Mouse (Mus musculus): ENCODE measurements around the gene Gm17555. TPM values are rescaled to one million over a fixed set of nuclear protein-coding genes. Genes with fewer than 3 reads are reported as not detected.

Gene Gm17555
- total and polyA plus RNA-seq, 3 experiments: not detected

- Histone ChIP-seq H3K27ac (ENCODE audit: control insufficient read depth, low read depth, low read length) (no peak overlapping the region), H3K9ac (ENCODE audit: control insufficient read depth, low read depth, low read length, poor library complexity, severe bottlenecking) (no peak overlapping the region), H3K9me3 (replicated peaks; ENCODE audit: insufficient read depth, low read length) (no peaks in the 10 kb centered on the region), H3K79me2 (ENCODE audit: control insufficient read depth, insufficient read depth, low read length, poor library complexity) (no peaks in the 10 kb centered on the region), H3K4me1 (ENCODE audit: control insufficient read depth in 1 of 2, insufficient read depth in 2 of 2, low read length in 2 of 2) (no peaks in the 10 kb centered on the region), H3K4me3 (ENCODE audit: control insufficient read depth in 1 of 2, insufficient read depth in 1 of 2, low read depth in 2 of 2, low read length in 2 of 2) (no peak overlapping the region), H3K36me3 (ENCODE audit: control insufficient read depth in 1 of 2, insufficient read depth in 2 of 2, low read length in 2 of 2) (no peaks in the 10 kb centered on the region), H3K27me3 (ENCODE audit: control insufficient read depth in 1 of 2, insufficient read depth in 2 of 2, low read length in 2 of 2) (no peaks in the 10 kb centered on the region)
- no peak for DNase-seq (ENCODE audit: low read depth, low spot score)
- TF ChIP-seq GATA1 (IDR thresholded peaks at IDR 0.05; ENCODE audit: low read depth, low read length) (no peak), GABPA (IDR thresholded peaks at IDR 0.05; ENCODE audit: low read depth, low read length) (no peak), MYC (IDR thresholded peaks at IDR 0.05; ENCODE audit: low read depth, low read length) (no peak), TBP (IDR thresholded peaks at IDR 0.05; ENCODE audit: low read depth, low read length) (no peak), TAL1 (IDR thresholded peaks at IDR 0.05; ENCODE audit: low read length) (no peak), ELF1 (IDR thresholded peaks at IDR 0.05; ENCODE audit: low read depth, low read length) (no peak), MAX (IDR thresholded peaks at IDR 0.05; ENCODE audit: low read length) (no peak), USF2 (IDR thresholded peaks at IDR 0.05; ENCODE audit: borderline replicate concordance in 1 of 2, insufficient read depth in 1 of 2, low read depth in 1 of 2, low read length in 2 of 2) (no peak), EP300 (IDR thresholded peaks at IDR 0.05; ENCODE audit: low read depth in 1 of 2, low read length in 2 of 2) (no peak), RAD21 (IDR thresholded peaks at IDR 0.05; ENCODE audit: low read depth, low read length) (no peak), USF1 (IDR thresholded peaks at IDR 0.05; ENCODE audit: low read depth, low read length) (no peak), ZC3H11A (IDR thresholded peaks at IDR 0.05; ENCODE audit: low read depth, low read length) (no peak), CTCF (IDR thresholded peaks at IDR 0.05 in 2 of 3, conservative IDR thresholded peaks at IDR 0.05 in 1 of 3; ENCODE audit: control insufficient read depth in 1 of 3, insufficient read depth in 1 of 3, low read depth in 2 of 3, low read length in 3 of 3, poor library complexity in 1 of 3, severe bottlenecking in 1 of 3) (no peak), ZKSCAN1 (IDR thresholded peaks at IDR 0.05; ENCODE audit: low read depth, low read length) (no peak), MXI1 (IDR thresholded peaks at IDR 0.05; ENCODE audit: low read depth, low read length) (no peak), KAT2A (conservative IDR thresholded peaks at IDR 0.05; ENCODE audit: low read depth, low read length) (no peak), MAFK (IDR thresholded peaks at IDR 0.05; ENCODE audit: borderline replicate concordance, low read depth, low read length) (no peak), POLR2AphosphoS2 (IDR thresholded peaks at IDR 0.05; ENCODE audit: low read length) (no peak)
These were observed 12.7 kb downstream of the Gm17555 start for GRCm38 (mm10) chr2:126227581-126227980.

DNA sequence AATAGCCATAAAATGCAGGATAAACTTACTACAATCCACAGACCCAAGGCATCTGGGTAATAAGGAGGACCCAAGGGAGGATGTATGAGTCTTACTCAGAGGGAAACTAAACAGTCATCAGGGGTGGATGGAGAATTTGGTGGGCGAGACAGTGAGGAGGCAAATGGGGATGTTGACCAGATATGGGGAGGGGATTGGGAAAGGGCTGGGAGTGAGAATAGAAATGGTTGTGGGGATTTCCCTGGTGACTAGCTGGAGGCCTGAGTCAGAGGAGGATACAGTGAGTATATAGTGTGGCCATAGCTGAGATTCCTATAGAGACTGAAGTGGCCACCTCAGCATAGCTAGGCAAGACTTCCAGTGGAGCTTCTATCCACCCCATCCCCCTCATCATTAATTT lies 16.8 kb downstream of the Gm17555 start:
- Histone ChIP-seq H3K4me3 (ENCODE audit: control insufficient read depth in 1 of 2, insufficient read depth in 1 of 2, low read depth in 2 of 2, low read length in 2 of 2) (no peak overlapping the region), H3K9ac (ENCODE audit: control insufficient read depth, low read depth, low read length, poor library complexity, severe bottlenecking) (no peak overlapping the region), H3K36me3 (ENCODE audit: control insufficient read depth in 1 of 2, insufficient read depth in 2 of 2, low read length in 2 of 2) (no peaks in the 10 kb centered on the region), H3K4me1 (ENCODE audit: control insufficient read depth in 1 of 2, insufficient read depth in 2 of 2, low read length in 2 of 2) (no peaks in the 10 kb centered on the region), H3K27ac (ENCODE audit: control insufficient read depth, low read depth, low read length) (no peak overlapping the region), H3K79me2 (ENCODE audit: control insufficient read depth, insufficient read depth, low read length, poor library complexity) (no peaks in the 10 kb centered on the region), H3K27me3 (ENCODE audit: control insufficient read depth in 1 of 2, insufficient read depth in 2 of 2, low read length in 2 of 2) (no peaks in the 10 kb centered on the region), H3K9me3 (replicated peaks; ENCODE audit: insufficient read depth, low read length) (no peaks in the 10 kb centered on the region)
- no peak for DNase-seq (ENCODE audit: low read depth, low spot score)
- no peak for TF ChIP-seq RAD21 (IDR thresholded peaks at IDR 0.05; ENCODE audit: low read depth, low read length)
- no peak for TF ChIP-seq USF2 (IDR thresholded peaks at IDR 0.05; ENCODE audit: borderline replicate concordance in 1 of 2, insufficient read depth in 1 of 2, low read depth in 1 of 2, low read length in 2 of 2)
- TF ChIP-seq GATA1 (IDR thresholded peaks at IDR 0.05; ENCODE audit: low read depth, low read length): no peak
- TF ChIP-seq USF1 (IDR thresholded peaks at IDR 0.05; ENCODE audit: low read depth, low read length): no peak
- TF ChIP-seq KAT2A (conservative IDR thresholded peaks at IDR 0.05; ENCODE audit: low read depth, low read length): no peak
- TF ChIP-seq NRF1 (IDR thresholded peaks at IDR 0.05; ENCODE audit: insufficient read depth, low read depth, low read length, poor library complexity, severe bottlenecking): no peak
- TF ChIP-seq MYB (IDR thresholded peaks at IDR 0.05; ENCODE audit: low read depth, low read length): no peak
- TF ChIP-seq ZNF384 (IDR thresholded peaks at IDR 0.05; ENCODE audit: low read depth, low read length): no peak
- no peak for TF ChIP-seq ZKSCAN1 (IDR thresholded peaks at IDR 0.05; ENCODE audit: low read depth, low read length)
- no peak for TF ChIP-seq MEF2A (IDR thresholded peaks at IDR 0.05; ENCODE audit: extremely low read depth, insufficient replicate concordance, low read depth, low read length, poor library complexity, severe bottlenecking)
- no peak for TF ChIP-seq TCF12 (IDR thresholded peaks at IDR 0.05; ENCODE audit: low read depth, low read length)
